Mouse (Mus musculus) 3134 (cell line): ENCODE data around the gene Ppp6r2.
A peak's percentile ranks its signal among the peaks of the same experiment; 100 is the strongest.

Experiments used
- DNase-seq: peaks from one replicate; pipeline ENCODE4 v3.0.0-alpha.2; 2011; ENCODE audit warnings: low spot score; ENCODE audit not compliant: insufficient read length; ENCODE audit errors: extremely low read depth

Gene Ppp6r2

DNA sequence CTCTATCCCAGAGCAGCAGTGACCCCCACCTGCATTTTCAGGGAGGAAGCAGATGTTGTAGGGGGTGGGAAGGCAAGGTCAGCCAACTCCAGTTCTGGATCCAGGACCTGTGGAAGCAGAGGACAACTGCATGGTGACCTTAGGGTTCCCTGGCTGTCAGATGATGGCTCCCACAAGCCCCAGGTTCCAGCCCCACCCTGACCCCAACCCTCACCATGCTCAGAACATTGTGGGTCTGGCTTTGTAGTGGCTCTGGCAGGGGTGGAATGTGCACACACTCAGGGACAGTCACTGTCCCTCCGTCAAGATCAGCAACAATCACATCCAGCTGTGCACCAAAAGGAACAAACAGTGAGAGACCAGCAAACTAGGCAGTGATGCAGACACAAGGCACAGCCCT, 94.6 kb downstream of the Ppp6r2 start:
- DNase-seq = no peak

DNA sequence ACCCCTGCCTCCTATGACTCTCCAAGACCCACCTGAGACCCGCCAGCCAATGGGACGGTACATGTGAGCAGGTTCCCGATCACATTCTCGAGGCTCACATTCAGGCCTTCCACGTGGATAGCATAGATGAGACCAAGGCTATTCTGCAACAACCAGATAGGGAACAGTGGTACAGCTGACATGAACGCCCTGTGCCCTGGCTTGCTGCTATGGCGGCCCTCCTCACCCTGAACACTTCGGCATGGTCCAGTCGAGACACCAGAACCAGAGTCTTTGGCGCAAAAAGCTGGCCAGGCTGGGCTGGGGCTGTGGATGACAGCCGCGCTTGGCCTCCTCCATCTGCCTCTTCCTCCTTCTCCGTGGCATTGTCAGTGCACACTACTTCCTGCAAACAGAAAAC, 96.1 kb downstream of the Ppp6r2 start:
- no peak for DNase-seq

DNA sequence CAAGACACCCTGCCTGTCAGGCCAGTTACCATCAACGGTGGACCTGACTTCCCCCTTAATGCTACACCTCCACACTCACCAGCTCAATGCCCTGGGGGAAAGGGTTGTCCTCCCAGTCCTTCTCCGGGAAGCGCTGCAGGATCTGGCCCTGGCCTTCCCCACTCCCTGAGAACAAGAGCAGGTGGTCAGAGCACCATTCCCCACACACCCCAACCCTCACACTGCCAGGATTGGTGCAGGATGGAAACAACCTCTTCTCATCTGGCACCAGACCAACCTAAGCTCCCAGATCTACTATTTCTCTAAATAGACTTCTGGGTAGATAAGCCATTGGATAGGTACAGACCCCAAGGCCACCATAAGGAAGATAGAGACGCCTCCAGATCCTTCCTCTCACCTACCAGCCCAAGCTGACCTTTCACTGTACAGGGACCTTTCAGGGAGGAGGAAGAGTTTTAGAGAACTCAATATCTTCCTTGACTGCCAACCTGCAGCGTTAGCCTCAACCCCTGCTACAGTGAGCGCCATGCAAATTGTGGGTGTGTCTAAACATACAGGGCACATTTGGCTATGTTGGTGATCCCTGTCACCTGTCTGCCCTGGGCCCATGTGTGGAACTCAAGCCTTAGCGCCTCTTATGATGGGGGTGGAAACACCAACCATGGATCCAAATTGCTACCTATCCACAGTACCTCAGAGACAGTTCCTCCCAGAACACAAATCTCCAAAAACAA, 97.2 kb downstream of the Ppp6r2 start:
- no peak for DNase-seq

DNA sequence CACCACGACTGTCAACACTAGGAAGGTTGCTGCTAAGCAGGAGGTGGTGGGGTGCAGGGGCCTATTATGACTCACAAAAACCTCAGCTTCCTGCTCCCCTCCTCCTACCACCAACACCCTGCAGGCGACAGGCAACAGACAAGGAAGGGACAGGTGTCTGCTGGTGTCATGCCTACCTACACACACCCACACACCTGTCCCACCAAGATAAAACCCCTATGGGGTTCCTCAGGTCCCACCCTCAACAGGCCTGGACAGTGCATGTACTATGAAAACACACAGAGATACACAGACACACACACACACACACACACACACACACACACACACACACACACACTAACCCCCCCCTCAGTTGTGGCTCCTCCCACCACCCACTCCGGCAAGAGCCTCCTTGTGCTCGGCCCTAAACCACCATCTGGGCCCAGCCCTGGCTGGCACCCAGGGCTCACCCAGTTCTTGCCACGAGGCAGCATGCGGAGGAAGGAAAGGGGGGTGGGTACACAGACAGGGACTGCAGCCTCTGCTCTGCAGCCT, 98.7 kb downstream of the Ppp6r2 start:
- peak; percentile 73 for DNase-seq

GRCm38 (mm10) chr15:89313359-89313758, 102.0 kb downstream of the Ppp6r2 start:
- DNase-seq = no peak

DNA sequence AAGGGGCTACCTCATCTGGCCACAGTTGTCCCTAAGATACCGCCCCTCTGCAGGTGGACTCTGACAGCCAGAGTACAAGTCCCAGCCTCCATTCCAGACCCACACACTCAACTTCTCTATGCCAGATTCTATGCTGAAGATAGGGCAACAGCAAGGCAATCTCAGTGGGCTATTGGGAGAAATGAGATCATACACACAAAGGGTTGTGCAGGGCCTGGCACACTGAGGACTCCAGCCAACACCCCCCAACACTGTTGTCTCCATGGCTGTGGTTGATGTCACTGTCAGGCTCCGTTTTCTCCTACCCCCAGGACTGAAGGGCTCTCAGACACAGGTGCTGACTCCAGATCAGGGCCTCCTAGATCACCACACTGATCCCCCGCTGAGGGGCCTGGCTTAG, 102.8 kb downstream of the Ppp6r2 start:
- no peak for DNase-seq

- DNase-seq = peak; percentile 47
Observed at GRCm38 (mm10) chr15:89314511-89315189, 103.3 kb downstream of the Ppp6r2 start.

DNA sequence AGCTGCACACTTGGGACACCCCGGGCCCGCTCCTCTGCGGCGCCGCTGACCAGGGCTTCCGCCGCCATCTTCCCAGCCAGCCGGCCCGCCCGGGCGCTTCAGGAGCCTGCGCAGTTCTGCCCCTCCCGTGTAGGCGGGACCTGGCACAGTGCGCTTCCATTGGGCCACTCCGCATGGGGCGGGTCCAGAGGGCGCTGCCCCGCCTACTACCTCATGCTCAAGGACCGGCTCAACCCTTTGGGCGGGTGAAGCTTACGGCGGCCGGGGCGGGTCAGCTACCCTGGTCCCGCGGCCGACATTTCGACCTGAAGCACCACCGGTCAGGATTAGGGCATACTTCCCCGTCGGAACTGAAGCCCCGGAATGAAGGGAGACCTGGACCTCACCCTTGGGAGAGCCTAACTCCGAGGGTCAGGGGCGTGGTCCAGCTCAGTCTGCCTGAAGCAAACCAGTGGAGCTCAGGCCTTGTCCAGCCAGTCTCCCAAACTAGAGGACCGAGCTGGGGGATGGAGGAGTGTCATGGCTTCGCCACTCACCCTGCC, 103.9 kb downstream of the Ppp6r2 start, which contains the start of gene Sbf1:
TSS of gene Sbf1 (minus strand) at position 122 of the 542 bp plus-strand sequence.
- DNase-seq = peak; percentile 97

GRCm38 (mm10) chr15:89316146-89316545, 104.8 kb downstream of the Ppp6r2 start:
- no peak for DNase-seq

DNA sequence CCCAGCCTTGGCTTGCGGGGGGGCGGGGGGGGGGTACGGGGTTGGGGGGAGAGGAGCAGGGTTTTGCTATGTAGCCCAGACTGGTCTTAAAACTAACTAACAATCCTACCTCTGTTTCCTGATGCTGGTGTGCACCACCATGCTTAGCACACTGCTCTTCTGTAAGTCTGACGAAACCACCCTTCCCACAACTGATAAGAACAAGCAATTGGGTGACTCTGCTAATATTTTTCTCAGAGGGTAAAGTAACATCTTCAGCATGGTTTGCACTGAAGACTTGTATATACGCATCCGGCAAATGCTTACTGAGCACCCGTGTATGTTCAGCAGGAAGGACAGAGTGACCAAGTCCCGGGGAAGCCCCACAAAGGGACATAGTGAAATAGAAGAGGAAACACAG, 109.9 kb downstream of the Ppp6r2 start:
- DNase-seq = no peak

DNA sequence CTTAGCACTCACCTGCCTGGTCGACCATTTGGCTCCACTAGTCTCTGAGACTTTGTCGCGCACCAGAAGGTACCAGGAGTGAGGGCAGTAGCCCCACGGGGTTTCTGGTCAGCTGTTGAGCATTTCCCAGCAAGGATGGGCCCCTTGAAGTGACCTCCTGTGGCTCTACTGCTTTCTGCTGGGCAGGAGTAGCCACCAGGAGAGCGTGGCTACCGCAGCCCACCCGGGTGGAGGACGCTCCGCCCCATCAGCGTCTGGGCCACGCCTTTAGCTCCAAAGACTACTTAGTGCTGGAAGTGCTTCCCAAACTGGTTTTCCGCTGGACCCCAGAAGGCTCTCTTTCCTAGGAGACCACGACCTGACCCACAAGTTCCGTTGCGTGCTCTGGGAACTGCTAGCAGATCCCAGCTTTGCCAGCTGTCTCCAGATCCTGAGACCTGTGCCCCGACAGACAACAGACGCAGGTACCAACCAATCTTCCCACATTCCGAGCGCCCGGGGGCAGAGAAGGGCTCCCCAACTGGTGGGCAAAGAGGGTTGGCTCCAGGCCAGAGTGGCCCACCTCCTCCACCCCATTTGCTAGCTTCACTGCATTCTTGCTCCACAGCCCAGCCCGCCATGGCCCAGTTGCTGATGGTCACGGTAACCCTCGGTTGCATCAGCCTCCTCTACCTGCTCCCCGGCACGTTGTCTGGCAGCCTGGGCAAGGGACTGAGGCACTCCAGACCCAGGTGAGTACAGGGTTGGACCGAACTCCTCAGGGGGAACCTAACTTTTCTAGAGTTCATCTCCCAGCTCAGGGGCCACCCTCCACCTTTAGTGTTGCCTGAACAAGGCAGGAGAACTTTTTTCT, 111.5 kb downstream of the Ppp6r2 start, which contains the start of gene Adm2:
TSS of gene Adm2 (plus strand) at position 51 of the 853 bp plus-strand sequence.
- DNase-seq = no peak

DNA sequence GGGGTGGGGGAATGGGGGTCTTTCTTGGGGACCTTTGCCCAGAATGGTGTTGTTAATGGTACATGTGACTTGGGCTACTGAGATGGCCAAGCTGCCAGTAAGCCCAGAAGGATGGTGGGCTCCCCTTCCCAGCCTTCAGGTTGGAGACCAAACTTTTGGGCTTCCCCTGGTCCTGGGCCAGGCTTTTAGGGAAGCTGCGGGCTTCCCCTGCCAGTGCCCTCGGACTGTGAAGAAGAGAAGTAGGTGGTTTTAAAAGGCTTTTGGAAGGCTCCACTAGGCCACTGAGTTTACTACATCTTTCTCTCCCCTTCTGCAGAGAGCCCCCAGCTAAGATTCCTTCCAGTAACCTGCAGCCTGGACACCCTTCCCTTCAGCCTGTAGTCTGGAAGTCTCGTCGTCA, 112.3 kb downstream of the Ppp6r2 start:
- no peak for DNase-seq

- no peak for DNase-seq
Observed at GRCm38 (mm10) chr15:89326441-89326840, 115.1 kb downstream of the Ppp6r2 start.

DNA sequence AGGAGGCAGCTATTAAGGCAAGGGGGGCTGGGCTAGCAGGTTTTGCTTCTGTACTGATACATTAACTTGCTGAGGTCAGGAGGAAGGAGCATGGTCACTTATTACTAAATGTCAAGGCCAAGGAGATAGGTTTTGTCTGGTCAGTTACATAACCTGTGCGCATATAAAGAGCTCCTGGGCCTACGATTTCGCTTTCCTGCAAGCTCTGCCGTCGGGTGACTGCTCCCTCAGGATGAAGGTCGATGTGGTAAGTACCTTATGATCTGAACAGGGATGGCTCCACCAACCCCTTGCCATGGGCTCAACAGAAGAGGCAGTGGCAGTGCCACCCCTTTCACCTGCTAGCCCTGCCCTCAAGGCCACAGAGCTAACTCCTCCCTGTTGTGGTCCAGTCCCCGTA, 122.9 kb downstream of the Ppp6r2 start, which contains the start of gene Miox:
TSS of gene Miox (plus strand) at position 128 of the 400 bp plus-strand sequence.
- DNase-seq = no peak

DNA sequence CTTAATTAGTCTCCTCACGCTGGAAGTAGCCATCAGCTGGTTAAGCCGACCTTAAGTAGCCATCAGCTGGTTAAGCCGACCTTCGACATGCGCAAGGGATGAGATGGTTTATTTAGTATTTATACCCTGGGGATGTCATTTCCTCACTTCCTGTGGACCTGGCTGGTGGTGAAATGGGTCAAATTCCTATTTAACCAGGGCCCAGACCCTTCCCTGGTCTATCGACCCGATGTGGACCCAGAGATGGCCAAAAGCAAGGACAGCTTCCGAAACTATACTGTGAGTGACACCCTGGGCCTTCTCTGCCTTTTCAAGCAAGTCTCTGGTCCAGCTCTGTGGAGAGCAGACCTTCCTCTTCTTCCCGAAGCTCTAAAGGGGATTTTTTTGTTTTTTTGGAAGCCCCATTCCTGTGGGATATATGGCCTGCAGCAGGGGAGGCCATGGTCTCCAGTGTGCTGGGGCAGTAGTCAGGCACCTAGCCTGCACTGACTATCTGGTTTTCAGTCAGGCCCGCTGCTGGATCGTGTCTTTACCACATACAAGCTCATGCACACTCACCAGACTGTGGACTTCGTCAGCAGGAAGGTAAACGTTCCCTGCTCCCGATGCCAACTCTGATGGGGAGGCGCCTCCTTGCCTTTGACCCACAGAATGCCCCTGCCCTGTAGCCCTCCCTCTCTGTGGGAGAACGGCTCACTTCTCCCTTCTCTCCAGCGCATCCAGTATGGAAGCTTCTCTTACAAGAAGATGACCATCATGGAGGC, 123.6 kb downstream of the Ppp6r2 start:
- no peak for DNase-seq

- DNase-seq = no peak
Observed at GRCm38 (mm10) chr15:89336422-89336821, 125.1 kb downstream of the Ppp6r2 start.
